Mouse (Mus musculus) hindbrain, embryonic 13.5 days (tissue): Measurements from ENCODE around the gene Psmb11. TPM values are rescaled to one million over a fixed set of nuclear protein-coding genes. Genes with fewer than 3 reads are reported as not detected.

Experiments used
- ATAC-seq: fragments of 200-750 bp; cut with Nextera tagmentation; 2 replicates; pipeline ENCODE4 v1.8.0; 2017; ENCODE audit warnings: moderate TSS enrichment; ENCODE audit not compliant: low FRiP score
- H3K27ac ChIP-seq: fragments of 300-500 bp; sonication (generic); 2 replicates; pipeline ENCODE4 v1.5.1; 2015; ENCODE audit warnings: inconsistent platforms, mild to moderate bottlenecking, moderate library complexity
- H3K27me3 ChIP-seq: fragments of 300-500 bp; sonication (generic); 2 replicates; pipeline ENCODE4 v1.6.1; 2015; ENCODE audit warnings: mild to moderate bottlenecking, inconsistent platforms
- H3K36me3 ChIP-seq: fragments of 300-500 bp; sonication (generic); 2 replicates; pipeline ENCODE4 v1.6.1; 2015; ENCODE audit warnings: mild to moderate bottlenecking, inconsistent platforms
- H3K4me1 ChIP-seq: fragments of 300-500 bp; sonication (generic); replicated peaks from 2 replicates; pipeline ENCODE4 v1.6.1; 2015; ENCODE audit warnings: inconsistent platforms
- H3K4me2 ChIP-seq: fragments of 300-500 bp; sonication (generic); 2 replicates; pipeline ENCODE4 v1.6.1; 2015; ENCODE audit warnings: inconsistent platforms, mild to moderate bottlenecking, moderate library complexity
- H3K4me3 ChIP-seq: fragments of 300-500 bp; sonication (generic); 2 replicates; pipeline ENCODE4 v1.5.1; 2015; ENCODE audit warnings: mild to moderate bottlenecking, inconsistent platforms
- H3K9ac ChIP-seq: fragments of 300-500 bp; sonication (generic); 2 replicates; pipeline ENCODE4 v1.6.1; 2015; ENCODE audit warnings: mild to moderate bottlenecking, inconsistent platforms
- H3K9me3 ChIP-seq: fragments of 300-500 bp; sonication (generic); 2 replicates; pipeline ENCODE4 v1.6.1; 2016; ENCODE audit warnings: inconsistent platforms
- WGBS: fragments of 180-500 bp; shearing (Covaris S2); methylation state at CpG from one replicate; pipeline ENCODE4 v1.1.7; 2015; 5-methylcytosine and 5-hydroxymethylcytosine counted together
- polyA plus RNA-seq: library from polyadenylated mRNA; unstranded; fragments of >200 nt; fragmentation: Nextera tagmentation; extraction: Ambion mirVana; gene quantifications from 2 replicates; pipeline ENCODE4 v1.2.1, GENCODE M21; 2015

Gene Psmb11
- polyA plus RNA-seq, 1 experiment from 2014 or later, result not detected

- Histone ChIP-seq H3K9me3 (no peaks in the 10 kb centered on the region), H3K27me3 (no peaks in the 10 kb centered on the region), H3K27ac (no peak overlapping the region), H3K4me2 (no peak overlapping the region), H3K4me3 (no peak overlapping the region), H3K36me3 (peaks cover 89% of the 10 kb centered on the region), H3K9ac (no peak overlapping the region), H3K4me1 (peaks cover 39% of the 10 kb centered on the region)
- 93% methylated on average over 17 of the region's 17 CpGs for WGBS
- no peak for ATAC-seq
These were observed 25.2 kb downstream of the Psmb11 start for GRCm38 (mm10) chr14:54646455-54646854.

- H3K4me2 ChIP-seq, result no peak overlapping the region
- no peak overlapping the region for H3K27ac ChIP-seq
- 93% methylated on average over 8 of the region's 8 CpGs for WGBS
- no peaks in the 10 kb centered on the region for H3K9me3 ChIP-seq
- H3K4me1 ChIP-seq, result peaks cover 43% of the 10 kb centered on the region
- no peak overlapping the region for H3K9ac ChIP-seq
- H3K27me3 ChIP-seq, result no peaks in the 10 kb centered on the region
- no peak for ATAC-seq
- H3K4me3 ChIP-seq, result no peak overlapping the region
- H3K36me3 ChIP-seq, result peaks cover 92% of the 10 kb centered on the region
These were observed 25.8 kb downstream of the Psmb11 start for GRCm38 (mm10) chr14:54646898-54647636.

DNA sequence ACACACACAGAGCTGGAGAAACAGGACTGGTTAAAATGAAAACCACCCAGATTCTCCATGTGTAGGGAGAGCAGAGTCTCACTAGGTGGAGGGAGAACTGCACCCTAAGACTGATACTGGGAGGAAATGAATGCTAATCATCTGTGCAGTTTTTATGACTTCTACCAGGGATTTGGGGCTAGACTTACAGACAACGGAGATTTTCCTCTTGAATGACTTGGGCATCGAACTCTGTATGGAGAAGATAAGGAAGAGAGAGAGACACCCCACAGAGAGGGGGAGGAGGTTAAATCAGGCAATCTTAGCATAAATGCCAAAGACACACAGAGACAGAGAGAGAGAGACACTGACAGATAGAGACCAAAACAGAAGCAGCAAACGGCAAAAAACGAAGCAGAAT lies 26.7 kb downstream of the Psmb11 start:
- Histone ChIP-seq H3K4me3 (no peak overlapping the region), H3K4me2 (no peak overlapping the region), H3K36me3 (peaks cover 84% of the 10 kb centered on the region), H3K27me3 (no peaks in the 10 kb centered on the region), H3K9me3 (no peaks in the 10 kb centered on the region), H3K9ac (no peak overlapping the region), H3K4me1 (peaks cover 46% of the 10 kb centered on the region), H3K27ac (no peak overlapping the region)
- ATAC-seq, result no peak
- 83% methylated on average over 4 of the region's 4 CpGs for WGBS

DNA sequence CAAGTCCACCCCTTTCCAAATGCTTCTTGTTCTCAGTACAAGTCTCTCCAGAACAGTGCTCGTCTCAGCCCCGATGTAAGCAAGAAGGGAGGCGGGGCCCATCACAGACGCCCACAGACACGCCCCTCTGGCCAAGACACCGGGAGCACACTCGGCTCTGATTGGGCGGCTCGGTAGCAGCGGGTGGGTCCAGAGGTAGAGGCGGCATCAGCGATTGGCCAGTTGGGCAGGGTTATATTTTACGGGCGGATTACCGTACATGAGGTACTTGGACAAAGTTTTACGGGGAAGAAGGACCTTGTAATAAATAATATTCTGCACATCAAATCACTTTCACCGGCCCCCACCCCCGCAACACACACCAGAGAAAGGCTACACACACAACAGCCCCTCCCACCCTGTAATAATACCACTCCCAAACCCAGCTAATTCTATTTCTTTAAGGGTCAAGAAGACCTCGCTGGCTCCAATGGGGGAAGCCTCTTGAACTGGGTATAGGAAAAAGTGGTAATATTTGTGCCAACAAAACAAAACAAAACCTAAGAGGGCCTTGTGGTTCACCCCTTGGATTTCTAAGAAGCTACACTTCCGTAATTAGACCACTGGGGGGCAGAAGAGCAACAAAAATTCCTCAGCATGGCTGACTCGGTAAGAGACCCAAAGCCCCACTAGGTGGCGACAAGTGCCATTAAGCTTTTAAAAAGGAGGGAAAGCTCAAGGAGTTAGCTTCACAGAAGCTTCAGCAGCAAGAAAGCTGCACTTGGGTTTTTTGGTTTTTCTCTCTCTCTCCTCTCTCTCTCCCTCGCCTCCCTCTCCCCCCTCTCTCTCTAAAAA lies 29.6 kb downstream of the Psmb11 start:
- peaks cover 55% of the 10 kb centered on the region for H3K4me1 ChIP-seq
- H3K27ac ChIP-seq, result peak overlapping the region; percentile 58
- no peaks in the 10 kb centered on the region for H3K27me3 ChIP-seq
- H3K9ac ChIP-seq, result no peak overlapping the region
- WGBS, result 63% methylated on average over 23 of the region's 23 CpGs
- peak; percentile 33 for ATAC-seq
- peak overlapping the region; percentile 97 for H3K4me2 ChIP-seq
- peaks cover 65% of the 10 kb centered on the region for H3K36me3 ChIP-seq
- H3K4me3 ChIP-seq, result peak overlapping the region; percentile 72
- H3K9me3 ChIP-seq, result no peaks in the 10 kb centered on the region

GRCm38 (mm10) chr14:54651556-54651955 lies 30.3 kb downstream of the Psmb11 start:
- 76% methylated on average over 4 of the region's 4 CpGs for WGBS
- Histone ChIP-seq H3K9ac (peak overlapping the region; percentile 90; the same call in 1 of the 2 replicates), H3K27me3 (no peaks in the 10 kb centered on the region), H3K4me2 (peak overlapping the region; percentile 97), H3K4me3 (peak overlapping the region; percentile 72), H3K9me3 (no peaks in the 10 kb centered on the region), H3K36me3 (peaks cover 65% of the 10 kb centered on the region), H3K4me1 (peaks cover 55% of the 10 kb centered on the region), H3K27ac (peak overlapping the region; percentile 58)
- 0 out of 2 replicates have a peak, but pooled peaks have one; percentile 5 for ATAC-seq

DNA sequence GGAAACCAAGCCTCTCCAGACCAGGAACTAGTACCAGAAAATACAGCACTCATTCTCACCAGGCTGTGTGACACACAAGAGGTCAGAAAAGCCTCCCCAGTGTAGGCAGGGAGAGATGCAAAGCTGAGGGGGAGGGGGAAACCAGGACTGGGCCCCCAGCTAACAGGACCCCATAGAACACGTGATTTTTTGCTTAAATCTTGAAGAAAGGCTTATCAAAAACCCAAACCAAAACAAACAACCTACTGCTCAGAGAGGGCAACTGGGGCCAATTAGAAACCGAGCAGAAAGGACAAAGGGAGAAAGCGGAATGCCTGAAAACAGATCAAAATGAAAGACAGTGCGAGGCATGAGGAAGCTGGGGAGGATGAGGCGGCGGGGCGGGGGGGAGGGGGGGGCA lies 31.6 kb downstream of the Psmb11 start:
- H3K36me3 ChIP-seq, result peaks cover 65% of the 10 kb centered on the region
- peak overlapping the region; percentile 91 for H3K27ac ChIP-seq
- no peaks in the 10 kb centered on the region for H3K27me3 ChIP-seq
- no peak for ATAC-seq
- H3K4me1 ChIP-seq, result peaks cover 55% of the 10 kb centered on the region
- WGBS, result 0% methylated on average over 7 of the region's 7 CpGs
- H3K9ac ChIP-seq, result peak overlapping the region; percentile 90
- H3K9me3 ChIP-seq, result no peaks in the 10 kb centered on the region
- H3K4me2 ChIP-seq, result peak overlapping the region; percentile 97
- H3K4me3 ChIP-seq, result peak overlapping the region; percentile 72

DNA sequence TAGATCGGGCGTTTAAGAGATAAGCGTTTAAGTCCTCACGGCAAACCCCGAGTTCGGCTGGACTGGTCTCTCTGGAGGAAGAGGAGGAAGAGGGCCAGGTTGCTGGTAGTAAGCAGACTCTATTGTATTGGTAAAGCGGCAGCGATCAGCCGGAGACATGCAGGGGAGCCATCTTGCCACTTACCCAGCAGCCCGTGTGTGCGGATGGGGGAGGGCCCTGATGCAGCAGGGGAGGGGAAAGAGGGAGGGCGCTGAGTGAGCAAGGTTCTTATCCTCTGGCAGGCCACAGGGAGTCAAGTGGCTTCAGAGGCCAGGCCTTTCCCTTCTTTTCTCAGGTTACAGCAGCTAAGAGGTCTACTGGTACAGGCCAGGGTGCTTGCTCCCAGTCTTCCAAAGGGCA lies 32.3 kb downstream of the Psmb11 start:
- H3K27ac ChIP-seq, result peak overlapping the region; percentile 91
- peak; percentile 83 for ATAC-seq
- H3K9me3 ChIP-seq, result no peaks in the 10 kb centered on the region
- H3K9ac ChIP-seq, result peak overlapping the region; percentile 90
- peak overlapping the region; percentile 97 for H3K4me2 ChIP-seq
- H3K4me1 ChIP-seq, result peaks cover 48% of the 10 kb centered on the region
- no peaks in the 10 kb centered on the region for H3K27me3 ChIP-seq
- peak overlapping the region; percentile 72 for H3K4me3 ChIP-seq
- under 1% methylated on average over 12 of the region's 12 CpGs for WGBS
- H3K36me3 ChIP-seq, result peaks cover 65% of the 10 kb centered on the region

DNA sequence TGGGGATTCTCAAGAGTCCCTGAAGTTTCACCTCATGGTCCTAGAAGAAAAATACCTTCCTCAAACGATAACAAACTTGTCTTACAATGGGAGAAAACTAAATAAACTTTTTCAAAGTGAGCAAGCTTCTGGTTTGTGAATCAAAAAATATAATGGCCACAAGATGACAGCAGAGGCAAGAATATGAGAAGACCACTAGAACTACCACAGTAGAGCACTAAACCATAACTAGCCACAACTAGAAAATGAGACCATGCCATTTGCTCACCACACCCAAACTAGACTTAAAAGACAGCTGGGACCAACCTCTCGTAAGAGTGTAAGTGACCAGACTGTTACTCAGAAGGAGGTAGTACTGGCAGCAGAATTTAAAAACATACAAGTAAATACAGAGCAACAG lies 38.8 kb downstream of the Psmb11 start:
- WGBS, result 99% methylated on average over 2 of the region's 2 CpGs
- no peaks in the 10 kb centered on the region for H3K4me1 ChIP-seq
- no peak for ATAC-seq
- H3K27me3 ChIP-seq, result no peaks in the 10 kb centered on the region
- H3K4me2 ChIP-seq, result no peak overlapping the region
- no peaks in the 10 kb centered on the region for H3K9me3 ChIP-seq
- no peak overlapping the region for H3K9ac ChIP-seq
- H3K4me3 ChIP-seq, result no peak overlapping the region
- H3K36me3 ChIP-seq, result peaks cover 92% of the 10 kb centered on the region
- no peak overlapping the region for H3K27ac ChIP-seq

GRCm38 (mm10) chr14:54664477-54665222 lies 43.4 kb downstream of the Psmb11 start:
- ATAC-seq, result no peak
- Histone ChIP-seq H3K9ac (no peak overlapping the region), H3K4me1 (no peaks in the 10 kb centered on the region), H3K27ac (no peak overlapping the region), H3K4me3 (no peak overlapping the region), H3K4me2 (no peak overlapping the region), H3K36me3 (peaks cover 97% of the 10 kb centered on the region), H3K27me3 (no peaks in the 10 kb centered on the region), H3K9me3 (no peaks in the 10 kb centered on the region)
- WGBS, result 90% methylated on average over 10 of the region's 10 CpGs

DNA sequence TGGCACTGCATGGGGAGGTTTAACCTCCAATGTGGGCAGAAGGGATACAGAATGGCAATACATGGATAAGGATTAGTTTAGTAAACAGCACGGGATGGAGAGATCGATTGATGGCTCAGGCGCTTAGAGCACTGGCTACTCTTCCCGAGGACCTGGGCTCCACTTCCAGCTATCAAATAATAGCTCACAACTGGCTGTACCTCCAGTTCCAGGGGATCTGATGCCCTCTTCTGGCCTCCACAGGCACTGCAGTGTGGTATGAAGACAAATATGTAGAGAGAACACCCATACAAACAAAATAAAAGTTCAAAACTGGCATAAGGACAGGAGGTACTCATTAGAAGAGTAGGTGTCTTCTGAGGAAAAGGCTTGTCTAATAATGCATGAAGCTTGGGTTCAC lies 48.1 kb downstream of the Psmb11 start:
- Histone ChIP-seq H3K27ac (no peak overlapping the region), H3K9me3 (no peaks in the 10 kb centered on the region), H3K27me3 (no peaks in the 10 kb centered on the region), H3K4me1 (no peaks in the 10 kb centered on the region), H3K36me3 (peaks cover 85% of the 10 kb centered on the region), H3K4me3 (no peak overlapping the region), H3K9ac (no peak overlapping the region), H3K4me2 (no peak overlapping the region)
- ATAC-seq, result no peak
- 77% methylated on average over 4 of the region's 4 CpGs for WGBS

DNA sequence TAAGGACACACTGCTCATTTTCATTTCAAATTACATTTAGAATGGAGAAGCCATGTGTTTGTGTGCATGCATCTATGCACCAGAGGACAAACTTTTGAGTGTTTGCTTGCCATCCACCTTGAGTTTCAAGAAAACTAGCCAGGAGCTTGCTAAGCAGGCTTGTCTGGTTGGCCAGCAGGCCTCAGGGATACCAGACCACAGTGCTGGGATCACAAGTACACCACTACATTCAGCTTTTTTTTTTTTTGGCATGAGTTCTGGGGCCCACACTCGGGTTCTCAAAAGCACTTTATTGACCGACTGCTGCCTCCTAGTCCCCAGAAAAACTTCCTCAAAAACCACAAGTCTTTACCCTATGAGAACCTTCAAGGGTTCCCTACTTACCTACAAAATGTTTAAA lies 53.1 kb downstream of the Psmb11 start:
- no peak overlapping the region for H3K9ac ChIP-seq
- H3K9me3 ChIP-seq, result no peaks in the 10 kb centered on the region
- peaks cover 79% of the 10 kb centered on the region for H3K36me3 ChIP-seq
- no peak overlapping the region for H3K4me3 ChIP-seq
- H3K27ac ChIP-seq, result no peak overlapping the region
- H3K4me2 ChIP-seq, result no peak overlapping the region
- ATAC-seq, result no peak
- no peaks in the 10 kb centered on the region for H3K4me1 ChIP-seq
- WGBS, result 89% methylated on average over 2 of the region's 2 CpGs
- H3K27me3 ChIP-seq, result no peaks in the 10 kb centered on the region

DNA sequence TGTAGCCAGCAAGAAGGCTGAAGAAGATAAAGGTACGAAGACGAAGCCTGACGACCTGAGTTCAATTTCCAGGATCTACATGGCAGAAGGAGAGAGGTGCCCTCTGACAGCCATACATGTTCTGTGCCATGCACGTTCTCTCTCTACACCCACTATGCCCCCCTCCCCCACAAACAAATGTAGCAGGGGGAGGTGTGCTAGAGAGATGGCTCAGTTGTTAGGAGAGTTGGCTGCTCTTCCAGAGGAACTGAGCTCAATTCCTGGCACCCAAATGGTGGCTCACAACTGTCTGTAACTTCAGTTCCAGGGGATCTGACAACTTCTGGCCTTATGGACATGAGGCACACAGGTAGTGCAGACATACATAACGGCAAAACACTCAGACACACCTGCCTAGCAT lies 55.1 kb downstream of the Psmb11 start:
- Histone ChIP-seq H3K27ac (no peak overlapping the region), H3K4me3 (no peak overlapping the region), H3K36me3 (peaks cover 79% of the 10 kb centered on the region), H3K27me3 (no peaks in the 10 kb centered on the region), H3K4me2 (no peak overlapping the region), H3K9ac (no peak overlapping the region), H3K4me1 (no peaks in the 10 kb centered on the region), H3K9me3 (no peaks in the 10 kb centered on the region)
- ATAC-seq, result no peak
- 87% methylated on average over 5 of the region's 5 CpGs for WGBS
